Mouse (Mus musculus) cerebellum, adult 11-12 months (tissue): ENCODE measurements at regions not wholly inside any gene's neighbourhood (a gene's known extent, or its start where the extent isn't known, plus 50 kb on each side); places are given as distances from the start of the nearest gene placed in this dataset.

Experiments
- DNase-seq: peaks from one replicate; pipeline ENCODE4 v3.0.0; 2022

DNA sequence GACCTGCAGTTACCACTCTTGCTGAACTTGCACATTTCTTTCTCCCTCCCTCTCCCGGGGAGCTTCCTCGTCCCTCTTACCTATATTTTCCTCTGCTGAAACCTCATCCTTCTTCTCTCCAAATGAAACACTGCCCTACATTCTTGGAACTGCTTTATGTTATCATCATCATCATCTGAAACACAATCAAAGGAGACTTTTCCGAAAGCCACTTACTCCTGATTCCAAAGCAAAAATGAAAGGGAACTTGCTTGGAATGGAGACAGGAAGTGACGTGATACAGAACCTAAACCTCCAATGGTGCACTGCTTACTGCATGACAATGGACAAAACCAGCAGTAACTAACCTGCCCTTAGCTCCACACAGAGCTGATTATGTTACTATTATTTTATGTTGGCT lies 287.2 kb upstream of the Btbd3 start:
- no peak for DNase-seq

DNA sequence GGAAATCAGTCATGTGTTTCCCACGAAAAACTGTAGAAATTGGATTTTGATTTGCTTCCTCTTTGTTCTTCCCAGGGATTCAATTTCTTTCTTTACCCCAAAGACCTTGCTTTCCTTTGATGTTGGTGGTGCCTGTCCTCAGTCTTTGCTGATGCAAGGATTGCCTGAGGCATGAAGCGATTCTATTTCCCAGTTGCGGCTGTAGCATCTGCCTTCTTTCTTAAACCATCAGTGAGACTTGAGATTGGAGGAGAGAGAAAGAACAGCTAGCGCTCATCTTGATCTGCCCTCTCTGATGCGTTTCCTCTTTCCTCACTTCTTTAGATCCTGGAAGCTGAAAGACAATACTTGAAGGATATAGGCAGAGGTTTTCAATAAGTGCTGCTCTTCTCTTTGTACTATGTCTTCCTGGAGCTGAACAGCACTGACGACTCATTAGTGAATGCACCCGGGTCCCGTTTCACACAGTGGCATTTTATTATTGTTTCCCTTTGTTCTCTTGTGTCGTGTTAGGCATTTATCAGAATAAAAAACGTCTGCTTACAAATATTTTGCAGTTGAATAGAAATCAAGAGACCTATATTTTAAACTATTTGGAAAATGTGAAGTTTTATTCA lies 289.8 kb upstream of the Btbd3 start:
- DNase-seq, result no peak

DNA sequence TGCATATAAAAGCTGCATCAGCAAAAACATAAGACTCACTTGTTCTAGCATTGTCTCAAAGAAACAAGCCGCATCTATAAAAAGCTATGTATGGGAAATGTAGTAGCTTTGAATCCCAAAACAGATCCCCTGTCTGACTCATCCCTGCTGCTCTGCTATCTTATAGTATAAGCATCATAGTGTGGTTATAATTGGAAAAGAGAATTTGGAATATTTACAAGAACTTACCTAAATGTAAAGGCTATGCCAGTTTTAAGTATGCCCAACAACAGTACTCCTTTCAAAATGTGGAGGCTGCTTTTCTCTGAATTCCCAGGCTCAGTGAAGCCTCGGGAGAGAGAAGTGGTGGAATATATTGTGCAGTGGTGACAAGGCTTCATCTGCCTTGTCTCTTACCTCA lies 301.5 kb upstream of the Btbd3 start:
- DNase-seq, result no peak

DNA sequence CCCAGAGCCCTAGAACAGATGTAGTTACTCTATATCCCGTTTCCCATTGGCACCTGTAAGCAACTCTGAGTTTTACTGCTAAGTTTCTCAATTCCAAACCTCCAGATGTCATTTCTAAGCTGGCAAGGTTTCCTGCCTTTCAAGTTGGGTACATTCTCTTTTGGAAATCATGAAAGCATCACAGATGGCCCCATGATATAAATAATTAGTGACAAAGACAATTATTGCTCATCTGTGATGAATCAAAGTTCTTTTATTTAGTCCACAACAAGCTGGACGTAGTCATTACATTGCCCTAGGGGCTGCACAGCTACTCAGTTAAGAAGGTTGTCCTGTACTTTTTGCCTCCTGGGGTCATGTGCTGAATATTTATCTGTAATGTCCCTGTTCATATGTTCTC lies 303.2 kb upstream of the Btbd3 start:
- no peak for DNase-seq

DNA sequence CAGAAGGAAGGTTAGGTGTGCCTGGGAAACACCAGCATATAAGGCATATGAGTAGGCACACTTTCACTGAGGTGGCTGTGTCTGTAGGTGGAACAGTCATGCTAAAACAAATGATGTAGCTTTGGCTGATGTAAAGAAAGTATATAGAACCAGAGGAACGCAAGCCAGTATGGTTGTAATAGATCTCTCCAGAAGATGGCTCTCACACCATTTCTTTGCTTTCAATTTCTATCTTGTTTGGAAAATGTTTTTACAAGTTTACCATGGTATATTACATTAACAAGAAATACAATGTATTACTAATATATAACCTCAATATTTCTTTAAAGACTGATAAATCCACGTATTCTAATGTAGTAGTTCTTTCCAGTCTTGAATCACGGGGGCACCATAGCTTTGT lies 304.4 kb upstream of the Btbd3 start:
- no peak for DNase-seq

DNA sequence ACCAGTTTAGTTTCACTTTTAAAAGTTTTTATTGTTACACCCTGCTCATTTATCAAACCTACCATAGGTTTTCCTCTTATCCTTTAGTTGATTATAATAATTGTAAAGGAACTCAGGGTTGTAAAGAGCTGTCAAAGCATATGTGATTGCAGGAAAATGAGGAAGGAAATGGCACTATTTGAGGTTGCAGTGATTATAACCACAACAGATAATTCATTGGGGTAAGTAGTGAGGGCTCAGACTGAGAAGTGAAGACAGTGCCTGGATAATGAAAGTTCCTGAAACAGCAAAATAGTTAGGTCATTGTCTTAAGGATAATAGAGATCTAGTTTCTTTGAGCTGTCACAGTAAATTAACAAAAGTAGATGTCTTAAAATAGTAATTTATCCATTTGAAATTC lies 305.4 kb upstream of the Btbd3 start:
- DNase-seq, result no peak

DNA sequence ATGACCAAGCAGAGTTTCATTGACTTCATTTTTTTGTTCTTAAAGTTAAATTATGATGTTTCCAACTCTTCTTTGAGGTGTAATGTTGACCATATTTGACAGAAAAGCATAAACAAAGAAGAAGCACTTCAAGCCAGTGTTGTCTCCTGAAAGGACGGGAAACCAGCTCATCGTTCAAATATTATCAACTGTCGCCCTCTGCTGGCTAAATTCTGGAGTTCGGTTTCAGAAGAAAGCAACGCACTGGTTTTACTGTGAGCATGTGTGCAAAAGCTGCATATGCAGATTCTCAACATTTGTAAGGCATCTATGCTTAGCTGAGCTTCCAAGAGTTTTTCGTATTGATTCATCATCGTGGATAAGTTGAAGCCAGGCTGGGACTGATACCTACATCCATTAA lies 313.6 kb upstream of the Btbd3 start:
- DNase-seq, result peak; percentile 47

DNA sequence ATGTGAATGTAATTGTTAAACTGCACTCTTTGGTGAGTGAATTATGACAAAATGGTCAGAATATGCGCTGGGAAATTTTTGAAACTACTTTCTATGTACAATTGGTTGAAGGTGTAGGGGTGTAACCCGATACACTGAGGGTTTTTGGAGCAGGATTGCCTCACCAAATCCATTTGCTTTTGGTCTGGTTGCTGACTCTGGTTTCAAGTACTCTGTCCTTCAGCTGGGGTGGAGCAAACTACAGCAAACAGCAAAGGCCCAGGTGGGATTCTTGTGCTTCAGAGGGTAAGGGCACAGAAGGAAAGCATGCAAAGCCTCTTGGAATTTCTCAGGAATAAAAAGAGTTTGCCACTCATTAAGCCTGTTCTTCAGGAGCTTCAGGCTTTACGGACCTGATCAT lies 316.8 kb upstream of the Btbd3 start:
- DNase-seq, result no peak

DNA sequence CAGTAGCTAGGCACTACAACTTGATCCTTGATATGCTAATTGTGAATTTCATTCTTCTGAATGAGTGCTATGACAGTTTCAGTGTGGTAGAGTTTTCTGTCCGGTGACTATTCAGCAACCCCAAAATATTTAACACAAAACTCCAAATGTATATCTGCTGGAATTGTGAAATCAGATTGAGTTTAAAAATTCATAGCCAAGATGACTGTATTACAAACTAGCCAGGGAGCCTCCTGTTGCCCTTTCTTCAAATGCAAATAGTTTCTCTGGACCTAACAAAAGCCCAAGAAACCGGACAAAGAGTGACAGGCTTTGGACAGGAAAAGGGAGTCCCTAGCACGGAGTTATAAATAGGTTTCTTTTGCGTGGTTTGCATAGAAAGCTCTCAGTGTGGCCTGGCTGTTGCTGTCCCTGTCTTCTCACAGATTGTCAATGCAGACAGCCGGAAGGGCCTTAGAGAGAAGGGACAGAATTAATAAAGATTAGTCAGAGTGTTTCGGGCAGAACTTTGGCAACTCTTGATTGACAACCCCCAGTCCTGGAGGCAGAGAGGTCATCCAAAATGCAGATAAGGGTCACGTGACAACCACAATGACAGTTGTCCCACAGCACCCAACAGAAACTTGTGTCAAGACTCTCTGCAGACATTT lies 317.4 kb upstream of the Btbd3 start:
- DNase-seq, result no peak

DNA sequence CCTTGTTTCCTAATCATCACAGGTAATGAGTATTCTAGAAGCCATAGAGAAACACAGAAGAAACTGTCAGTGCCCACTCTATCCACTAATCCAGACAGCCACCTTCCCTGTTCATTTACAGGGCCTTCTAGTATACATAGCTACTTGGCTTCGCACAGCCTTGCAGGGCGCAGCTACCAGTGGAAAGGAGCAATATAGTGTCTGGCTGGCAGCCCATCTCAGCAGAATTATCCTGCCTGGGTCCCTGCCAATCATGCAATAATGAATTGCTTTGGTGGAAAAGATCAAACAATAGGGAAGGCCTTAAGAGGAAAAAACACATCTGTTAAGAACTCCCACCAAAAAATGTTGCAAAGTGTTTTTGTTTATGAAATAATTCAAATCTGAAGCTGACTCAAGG lies 319.8 kb upstream of the Btbd3 start:
- no peak for DNase-seq

DNA sequence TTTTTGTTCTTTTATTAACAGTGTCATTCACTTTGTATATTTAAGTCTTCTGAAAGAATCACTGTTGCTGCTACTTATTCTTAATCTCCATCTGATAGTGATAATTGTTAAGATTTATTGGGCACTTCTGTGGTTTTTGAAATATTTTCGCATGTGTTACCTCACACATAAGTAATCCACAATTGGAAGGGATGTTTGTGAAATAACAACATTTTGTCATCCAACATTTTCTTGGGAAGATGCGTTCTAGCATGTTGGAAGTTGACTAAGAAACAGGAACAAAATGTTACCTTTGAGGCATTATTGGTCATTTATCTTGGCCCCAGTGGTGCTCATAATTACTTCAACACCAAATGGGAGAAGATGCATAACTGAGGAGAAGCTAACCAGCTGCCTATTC lies 323.4 kb upstream of the Btbd3 start:
- DNase-seq, result no peak

DNA sequence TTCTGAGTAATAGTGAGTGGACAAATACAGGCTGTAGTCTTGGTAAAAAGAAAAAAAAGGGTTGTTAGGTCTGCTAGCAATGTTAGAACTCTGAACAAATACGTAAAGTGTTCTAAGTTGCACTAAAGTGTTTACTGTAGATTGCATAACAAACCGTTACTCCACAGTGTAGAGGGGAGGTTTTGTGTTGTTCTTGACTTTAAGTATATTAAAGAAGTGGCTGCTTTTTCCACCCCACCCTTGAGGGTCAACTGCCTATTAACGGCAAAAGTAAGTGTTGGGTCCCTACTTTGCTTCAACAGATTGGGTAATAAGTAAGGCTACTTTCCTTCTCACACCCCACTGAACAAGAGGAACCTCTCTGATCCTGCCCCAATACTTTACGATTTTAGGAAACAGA lies 323.9 kb upstream of the Btbd3 start:
- DNase-seq, result no peak

DNA sequence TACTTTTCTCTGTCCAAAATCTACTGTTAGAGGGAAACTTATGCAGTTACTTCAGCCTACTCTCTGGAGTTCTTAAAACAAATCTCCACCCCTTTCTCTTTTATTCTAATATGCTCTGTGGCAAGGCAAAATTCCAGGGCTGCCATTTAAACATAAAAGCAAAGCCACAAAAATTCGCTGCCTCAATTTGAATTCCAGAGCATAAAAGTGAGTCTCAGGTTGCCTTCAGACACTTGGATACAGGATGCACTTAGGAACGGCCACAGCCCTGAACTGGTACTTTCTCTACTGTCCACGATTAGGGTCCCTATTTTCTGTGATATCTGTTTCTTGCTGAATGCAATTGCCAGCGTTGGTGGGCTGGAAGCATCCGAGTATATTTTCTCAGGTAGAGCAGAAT lies 330.9 kb upstream of the Btbd3 start:
- DNase-seq, result no peak

DNA sequence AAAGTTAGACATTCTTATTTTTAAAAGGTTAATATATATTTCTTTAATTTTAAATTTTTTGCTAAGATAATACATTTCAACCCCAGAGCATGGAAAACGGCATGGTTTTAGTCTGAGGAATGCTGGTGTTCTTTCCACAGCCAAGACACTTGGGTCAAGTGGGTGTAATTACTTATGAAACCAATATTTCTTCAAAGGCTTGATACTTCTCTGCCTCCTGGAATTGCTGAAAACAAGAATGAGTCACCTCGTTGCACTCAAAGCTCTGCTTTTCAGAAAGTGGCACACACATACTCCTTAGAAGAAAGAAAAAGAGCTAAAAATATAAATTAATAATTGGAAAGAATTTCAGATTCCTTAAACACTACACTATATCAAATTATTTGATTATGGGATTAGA lies 331.8 kb upstream of the Btbd3 start:
- no peak for DNase-seq

DNA sequence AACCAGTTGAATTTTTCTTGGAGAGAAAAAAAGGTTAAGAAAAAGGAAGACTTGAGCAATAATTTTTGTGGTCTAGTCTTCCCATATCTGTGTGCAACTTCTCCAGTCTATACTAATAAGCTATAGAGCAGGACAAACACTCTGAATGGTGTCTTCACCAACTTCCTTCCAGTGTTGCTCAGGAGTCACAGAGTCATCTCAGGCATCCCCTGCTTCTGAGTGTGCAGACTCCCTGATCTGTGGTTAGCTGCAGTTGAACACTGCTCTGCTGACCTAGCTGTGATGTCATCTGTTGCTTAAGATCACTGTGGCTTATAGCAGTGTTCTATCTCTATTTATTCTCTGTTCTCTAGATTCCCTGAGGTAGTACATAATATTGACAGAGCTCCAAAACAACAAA lies 357.9 kb upstream of the Btbd3 start:
- no peak for DNase-seq

DNA sequence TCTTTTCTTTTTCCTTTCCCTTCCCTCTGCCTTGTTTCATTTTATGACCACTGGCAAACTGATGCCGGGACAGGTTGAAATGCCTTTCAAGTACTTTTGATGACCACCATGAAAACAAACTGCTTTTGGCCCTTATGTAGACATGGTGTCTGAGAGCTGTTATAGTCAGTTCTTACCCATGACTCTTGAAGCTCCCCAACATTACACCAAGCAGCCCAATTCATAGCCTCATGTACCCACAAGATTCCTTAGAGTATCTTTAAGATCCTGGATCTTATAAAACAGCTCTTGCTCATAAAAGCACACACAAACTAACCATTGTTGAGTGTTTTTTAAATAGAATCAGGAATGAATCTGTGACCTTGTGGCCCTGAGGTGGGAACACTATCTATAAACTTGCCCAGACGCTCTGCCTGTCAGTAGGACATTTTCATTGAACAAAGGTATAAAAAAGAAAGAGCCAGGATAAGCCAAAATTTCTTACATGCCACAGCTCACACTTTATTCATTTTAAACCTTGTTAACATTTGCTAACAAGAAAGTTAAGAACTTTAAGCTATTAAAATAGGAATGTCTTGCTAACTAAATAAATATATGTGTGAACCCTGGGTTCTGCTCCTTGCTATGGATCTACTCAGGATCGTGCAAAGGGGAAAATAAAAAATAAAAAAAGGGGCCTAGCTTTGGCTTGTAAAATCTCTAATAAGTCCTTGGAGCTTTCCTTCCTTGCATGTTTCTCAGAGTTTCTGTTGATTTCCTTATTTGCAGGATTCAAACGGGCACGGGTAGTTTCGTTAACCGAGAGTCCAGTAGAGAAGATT lies 375.9 kb upstream of the Btbd3 start:
- no peak for DNase-seq

DNA sequence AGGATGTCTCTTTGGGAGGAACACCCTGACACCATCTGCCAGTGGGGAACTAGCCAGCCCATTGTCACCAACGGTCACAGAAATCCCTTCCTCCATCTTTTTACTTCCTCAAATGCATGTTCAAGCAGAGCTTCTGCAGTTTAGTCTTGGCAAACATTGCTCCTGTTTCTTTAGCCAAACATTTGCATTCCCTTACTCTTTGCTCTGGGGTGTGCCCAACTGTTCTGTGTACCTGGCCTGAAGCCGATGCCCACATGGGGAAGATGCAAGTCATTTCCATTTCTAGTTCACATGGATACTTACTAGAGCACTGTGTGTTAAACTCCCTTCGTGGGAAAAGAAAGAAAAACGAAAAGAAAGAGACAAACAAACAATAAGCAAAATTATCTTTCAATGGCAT lies 386.7 kb upstream of the Btbd3 start:
- DNase-seq, result no peak

DNA sequence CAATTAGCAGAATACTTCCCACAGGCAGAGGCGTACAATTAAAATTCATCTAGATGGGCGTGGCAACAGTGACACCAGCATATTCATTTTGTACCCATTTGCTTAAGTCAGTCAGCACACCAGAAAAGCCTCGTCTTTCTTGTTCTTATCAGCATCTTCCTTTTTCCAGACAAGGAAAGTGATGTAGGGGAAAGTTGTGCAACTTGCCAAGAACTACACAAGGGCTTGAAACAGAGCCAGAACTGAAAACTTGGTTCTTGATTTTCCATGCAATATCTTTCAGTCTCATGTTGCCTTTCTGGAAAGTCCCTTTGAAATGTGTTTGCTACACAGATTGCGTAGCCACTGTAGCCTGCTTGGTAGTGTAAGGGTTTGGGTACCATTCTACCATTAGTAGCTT lies 401.9 kb upstream of the Btbd3 start:
- no peak for DNase-seq

DNA sequence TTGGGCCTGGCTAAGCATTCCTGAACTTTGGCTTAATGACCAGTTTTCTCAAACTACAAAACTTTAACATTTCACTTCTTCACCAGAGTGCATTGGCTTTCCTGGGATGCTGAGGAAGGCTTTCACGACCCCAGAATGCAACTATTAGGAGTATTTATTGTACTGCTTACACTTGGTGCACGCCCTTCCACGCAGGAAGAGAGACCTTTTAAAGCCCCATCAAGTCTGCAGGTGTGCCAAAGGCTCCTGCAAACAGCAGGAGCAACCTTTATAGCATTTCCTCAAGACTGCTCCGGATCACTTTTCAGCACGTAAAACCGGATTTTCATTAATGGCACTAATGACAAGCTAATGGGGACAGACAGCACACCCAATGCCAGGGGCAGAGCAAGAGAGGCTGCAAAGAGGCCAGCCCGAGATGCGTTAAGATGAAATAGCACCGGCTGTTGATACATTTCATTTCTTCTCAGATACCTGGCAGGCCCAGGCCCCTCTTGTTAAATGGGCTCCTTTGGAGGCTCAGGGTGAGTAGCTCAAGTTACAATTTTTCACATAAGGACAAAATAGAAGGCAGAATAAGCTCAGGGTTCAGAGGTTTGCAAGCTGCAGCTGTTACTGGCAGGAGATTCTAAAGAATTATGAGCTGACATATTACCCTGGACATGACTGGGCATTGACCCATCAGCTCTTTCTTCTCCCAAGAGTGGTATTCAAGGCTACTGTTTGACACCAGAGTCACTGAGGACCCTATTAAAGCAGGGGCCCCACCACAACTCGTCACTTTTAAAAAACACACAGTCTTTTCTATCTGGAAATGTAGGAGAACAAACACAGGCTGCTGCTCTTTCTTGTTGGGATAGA lies 402.7 kb upstream of the Btbd3 start:
- no peak for DNase-seq

DNA sequence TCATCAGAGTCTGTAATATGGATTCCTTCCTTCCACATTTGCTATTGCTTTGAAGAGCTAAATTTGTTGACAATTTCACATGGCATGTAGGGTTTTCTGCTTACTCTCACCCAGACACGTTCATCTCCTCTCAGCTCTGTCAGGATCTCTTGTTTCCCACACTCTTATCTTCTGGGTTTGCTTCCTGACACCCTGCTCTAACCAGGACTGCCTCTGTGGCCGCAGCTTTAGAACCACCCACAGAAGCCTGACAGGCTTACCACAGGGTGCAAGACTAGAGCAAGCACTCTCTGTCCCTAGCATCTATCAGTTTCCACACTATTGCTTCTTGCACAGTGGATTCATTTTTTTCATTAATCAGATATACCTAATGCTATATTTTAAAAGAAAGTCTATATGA lies 408.5 kb upstream of the Btbd3 start:
- DNase-seq, result no peak

DNA sequence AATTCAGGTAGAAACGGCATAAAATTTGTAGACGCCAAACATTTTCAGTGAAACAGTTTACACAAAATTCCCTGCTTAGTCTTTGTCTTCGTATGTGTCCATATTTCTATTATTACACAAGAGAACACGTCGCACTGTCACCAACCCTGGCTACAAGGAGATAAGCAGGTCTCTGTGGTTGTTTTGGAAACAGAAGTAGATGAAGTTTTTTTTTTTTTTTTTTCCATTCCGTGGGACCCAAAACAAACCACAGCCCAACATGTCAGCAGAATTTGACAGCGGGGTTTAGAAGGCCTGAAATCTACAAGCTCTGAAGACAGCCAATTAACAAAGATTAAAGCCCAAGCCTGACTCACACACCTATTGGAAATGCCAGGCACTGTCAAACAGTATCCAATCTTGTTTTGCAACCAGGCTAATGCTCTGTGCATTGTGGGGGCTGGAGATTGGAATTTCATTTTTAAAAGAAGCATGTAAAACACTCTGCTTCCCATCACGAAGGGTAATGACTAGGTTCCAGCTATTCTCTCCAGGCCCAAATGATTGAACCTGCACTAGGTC lies 428.5 kb upstream of the Btbd3 start:
- no peak for DNase-seq

DNA sequence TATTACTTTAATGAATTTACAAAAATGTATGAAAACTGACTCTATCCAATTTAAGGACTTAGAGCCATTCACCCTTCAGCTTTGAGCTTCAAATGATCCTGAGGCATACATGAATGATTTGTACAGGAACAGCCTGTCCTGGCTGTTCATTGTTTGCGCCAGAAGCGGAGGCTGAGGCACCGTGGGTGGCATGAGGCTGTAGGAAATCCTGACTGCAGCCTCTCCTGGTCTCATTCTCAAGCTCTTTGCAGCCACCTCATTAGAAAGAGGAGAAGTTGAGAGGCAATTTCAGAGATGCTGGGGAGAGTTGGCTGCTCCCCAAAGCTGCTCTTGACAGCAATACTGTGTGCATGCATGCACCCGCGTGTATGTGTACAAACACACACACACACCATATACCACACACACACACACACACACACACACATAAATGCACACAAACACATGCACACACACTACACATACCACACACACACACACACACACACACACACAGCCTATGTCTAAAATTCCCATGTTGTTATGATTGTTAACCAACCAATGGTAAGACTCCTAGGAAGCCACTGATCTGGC lies 434.9 kb upstream of the Btbd3 start:
- DNase-seq, result no peak

DNA sequence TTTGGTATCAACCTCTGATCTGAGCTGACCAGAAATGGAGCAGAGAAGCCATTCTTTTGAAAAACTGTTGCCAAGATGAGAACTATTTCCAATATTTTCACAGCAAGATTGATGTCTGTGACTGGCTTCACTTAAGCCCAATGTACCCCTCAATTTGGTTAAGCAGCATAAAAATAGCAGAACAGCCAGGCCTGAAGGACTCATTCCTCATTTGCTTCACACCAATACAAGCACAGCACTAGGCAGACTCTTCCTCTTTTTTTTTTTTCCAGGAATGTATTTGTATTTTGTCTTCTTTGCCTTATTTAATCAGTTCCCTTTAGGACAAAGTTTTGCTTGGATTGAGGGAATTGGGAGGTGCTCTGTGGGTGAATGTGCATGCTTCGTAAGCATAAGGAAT lies 441.4 kb upstream of the Btbd3 start:
- DNase-seq, result no peak
